Mouse (Mus musculus): ENCODE data around the gene Fam207a. TPM values are rescaled to one million over a fixed set of nuclear protein-coding genes. Genes with fewer than 3 reads are reported as not detected.

The Fam207a gene
- polyA plus RNA-seq (2014; fragmentation: Nextera tagmentation; extraction: Ambion mirVana), result 39.1 and 41.0 TPM in 2 replicates

DNA sequence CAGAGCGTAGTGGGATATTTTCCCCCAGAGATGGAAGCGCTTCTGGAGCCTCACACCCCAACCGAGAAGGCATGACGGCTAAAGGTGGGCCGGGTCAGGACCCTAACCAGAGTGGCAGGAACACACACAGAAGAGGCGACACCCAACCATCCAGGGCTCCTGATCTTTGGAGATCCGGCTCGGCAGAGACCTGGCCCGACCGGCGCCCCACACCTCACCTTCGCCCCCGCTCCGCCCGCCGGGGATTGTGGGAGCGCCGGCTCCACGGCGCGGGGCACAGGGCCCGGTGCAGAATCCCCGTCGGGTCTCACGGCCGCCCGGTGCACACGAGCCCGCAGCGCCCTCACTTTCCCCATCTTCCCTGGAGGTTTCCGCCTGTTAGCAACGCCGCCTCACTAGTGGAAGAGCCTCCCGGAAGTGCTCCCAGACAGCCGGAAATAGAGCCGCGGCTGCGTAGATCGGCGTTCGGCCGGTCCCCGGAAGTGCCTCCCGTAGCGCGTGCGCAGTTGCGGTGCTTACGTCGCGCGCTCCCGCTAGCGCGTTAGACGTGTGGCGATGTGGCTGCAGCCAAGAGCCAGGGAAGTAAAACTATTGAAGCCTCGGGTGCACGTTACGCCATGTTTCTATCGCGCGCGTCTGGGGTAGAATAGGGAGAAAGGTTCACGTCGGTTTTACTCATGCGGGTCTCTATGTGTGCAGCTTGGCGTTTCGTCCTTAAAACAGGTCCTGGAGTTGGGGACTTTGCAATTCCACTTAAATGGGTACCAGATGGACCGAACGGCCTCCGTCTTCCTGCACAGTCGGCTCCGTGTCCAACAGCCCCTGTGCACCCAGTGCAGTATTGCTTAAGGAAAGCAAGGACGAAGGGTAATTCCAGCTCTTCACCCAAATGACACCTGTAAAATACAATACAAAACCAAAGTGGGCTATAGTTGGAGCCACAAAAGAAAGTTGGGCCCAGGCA, at the start of gene Fam207a:
Gene Fam207a (minus strand): TSS at position 401 of the 964 bp plus-strand sequence.
- Histone ChIP-seq H3K4me2 (ENCODE audit: low read length) (peak within 1 kb of the TSS; percentile 96), H3K36me3 (ENCODE audit: control insufficient read depth, insufficient read depth, low read length) (peaks cover 31% of the 10 kb centered on the region), H3K4me3 (ENCODE audit: low read depth, low read length) (peak within 1 kb of the TSS; percentile 83), H3K9me3 (ENCODE audit: control insufficient read depth, low read length) (no peaks in the 10 kb centered on the region), H3K27me3 (replicated peaks; ENCODE audit: control insufficient read depth, insufficient read depth, low read length) (no peaks in the 10 kb centered on the region), H3K4me1 (replicated peaks; ENCODE audit: control insufficient read depth, insufficient read depth, low read length) (peaks cover 18% of the 10 kb centered on the region), H3K27ac (ENCODE audit: low read depth) (peak within 1 kb of the TSS; percentile 80), H3K9ac (ENCODE audit: low read length) (peak within 1 kb of the TSS; percentile 82)
- ATAC-seq (replicated peaks; ENCODE audit: low FRiP score, low TSS enrichment, low read depth) (peak; percentile 93), DNase-seq (ENCODE audit: low spot score) (peak; percentile 90)
- WGBS, result 1% methylated on average over 75 of the region's 75 CpGs

DNA sequence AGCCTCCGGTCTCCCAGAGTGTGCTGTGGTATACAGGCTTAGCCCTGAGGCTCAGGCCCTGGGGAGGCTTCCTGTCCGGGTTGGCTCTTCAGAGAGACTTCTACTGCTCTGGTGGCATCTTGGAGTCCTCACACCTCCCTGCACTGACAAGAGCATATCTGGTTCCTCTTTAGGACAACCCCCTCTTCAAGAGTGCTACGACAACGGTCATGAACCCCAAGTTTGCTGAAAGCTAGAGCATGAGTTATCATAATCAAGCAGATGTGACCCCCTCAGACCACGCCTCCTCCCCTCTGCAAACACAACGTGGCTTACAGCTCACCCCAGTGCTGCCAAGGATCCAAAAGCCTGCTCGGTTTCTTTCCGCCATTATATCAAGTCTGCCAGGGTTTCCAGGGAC, 49.4 kb upstream of the Fam207a start:
- Histone ChIP-seq H3K4me3 (ENCODE audit: low read depth, low read length) (no peak overlapping the region), H3K9ac (ENCODE audit: low read length) (no peak overlapping the region), H3K27ac (ENCODE audit: low read depth) (no peak overlapping the region), H3K27me3 (replicated peaks; ENCODE audit: control insufficient read depth, insufficient read depth, low read length) (no peaks in the 10 kb centered on the region), H3K9me3 (ENCODE audit: control insufficient read depth, low read length) (no peaks in the 10 kb centered on the region), H3K4me1 (replicated peaks; ENCODE audit: control insufficient read depth, insufficient read depth, low read length) (0 out of 2 replicates have a peak, but pooled peaks cover 6% of the 10 kb centered on the region), H3K4me2 (ENCODE audit: low read length) (no peak overlapping the region), H3K36me3 (ENCODE audit: control insufficient read depth, insufficient read depth, low read length) (no peaks in the 10 kb centered on the region)
- no peak for ATAC-seq (replicated peaks; ENCODE audit: low FRiP score, low TSS enrichment, low read depth)
- 79% methylated on average over 8 of the region's 8 CpGs for WGBS
- no peak for DNase-seq (ENCODE audit: low spot score)

DNA sequence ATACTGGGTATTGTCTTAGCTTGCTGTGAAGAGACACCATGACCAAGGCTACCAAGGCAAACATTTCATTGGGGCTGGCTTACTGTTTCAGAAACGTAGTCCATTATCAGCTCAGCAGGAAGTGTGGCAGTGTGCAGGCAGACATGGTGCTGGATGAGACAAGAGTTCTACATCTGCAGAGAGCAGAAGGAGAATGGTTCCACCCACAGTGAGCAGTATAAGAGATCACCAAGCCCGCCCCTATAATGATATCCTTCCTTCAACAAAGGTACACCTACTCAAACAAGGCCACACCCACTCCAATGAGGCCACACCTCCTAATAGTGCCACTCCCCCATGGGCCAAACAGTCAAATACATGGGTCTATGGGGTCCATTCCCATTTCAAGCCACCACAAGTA, 45.9 kb upstream of the Fam207a start:
- H3K36me3 ChIP-seq (ENCODE audit: control insufficient read depth, insufficient read depth, low read length), result no peaks in the 10 kb centered on the region
- ATAC-seq (replicated peaks; ENCODE audit: low FRiP score, low TSS enrichment, low read depth) (no peak), DNase-seq (ENCODE audit: low spot score) (no peak)
- H3K4me1 ChIP-seq (replicated peaks; ENCODE audit: control insufficient read depth, insufficient read depth, low read length), result no peaks in the 10 kb centered on the region
- no peak overlapping the region for H3K9ac ChIP-seq (ENCODE audit: low read length)
- no peak overlapping the region for H3K4me2 ChIP-seq (ENCODE audit: low read length)
- H3K27me3 ChIP-seq (replicated peaks; ENCODE audit: control insufficient read depth, insufficient read depth, low read length), result no peaks in the 10 kb centered on the region
- no peaks in the 10 kb centered on the region for H3K9me3 ChIP-seq (ENCODE audit: control insufficient read depth, low read length)
- 68% methylated on average over 2 of the region's 2 CpGs for WGBS
- H3K27ac ChIP-seq (ENCODE audit: low read depth), result no peak overlapping the region
- no peak overlapping the region for H3K4me3 ChIP-seq (ENCODE audit: low read depth, low read length)

DNA sequence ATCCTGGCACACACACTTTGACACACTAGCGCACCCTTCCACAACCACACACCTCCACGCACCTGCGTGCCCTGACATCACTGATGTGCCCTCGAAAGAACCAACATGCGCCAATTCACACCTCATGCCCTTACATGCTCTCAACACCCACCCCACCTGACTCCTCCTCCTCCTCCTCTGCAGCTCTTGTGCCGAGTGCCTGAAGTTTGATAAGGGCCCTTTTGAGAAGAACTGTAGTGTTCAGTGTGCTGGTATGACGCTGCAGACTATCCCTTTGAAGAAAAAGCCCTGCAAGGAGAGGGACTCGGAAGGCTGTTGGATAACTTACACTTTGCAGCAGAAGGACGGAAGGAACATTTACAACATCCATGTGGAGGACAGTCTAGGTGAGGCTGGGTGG, 45.2 kb upstream of the Fam207a start:
- H3K4me2 ChIP-seq (ENCODE audit: low read length), result no peak overlapping the region
- H3K27ac ChIP-seq (ENCODE audit: low read depth), result no peak overlapping the region
- H3K4me1 ChIP-seq (replicated peaks; ENCODE audit: control insufficient read depth, insufficient read depth, low read length), result no peaks in the 10 kb centered on the region
- no peaks in the 10 kb centered on the region for H3K9me3 ChIP-seq (ENCODE audit: control insufficient read depth, low read length)
- DNase-seq (ENCODE audit: low spot score), result no peak
- H3K27me3 ChIP-seq (replicated peaks; ENCODE audit: control insufficient read depth, insufficient read depth, low read length), result no peaks in the 10 kb centered on the region
- ATAC-seq (replicated peaks; ENCODE audit: low FRiP score, low TSS enrichment, low read depth), result no peak
- no peaks in the 10 kb centered on the region for H3K36me3 ChIP-seq (ENCODE audit: control insufficient read depth, insufficient read depth, low read length)
- no peak overlapping the region for H3K4me3 ChIP-seq (ENCODE audit: low read depth, low read length)
- 91% methylated on average over 9 of the region's 9 CpGs for WGBS
- no peak overlapping the region for H3K9ac ChIP-seq (ENCODE audit: low read length)

DNA sequence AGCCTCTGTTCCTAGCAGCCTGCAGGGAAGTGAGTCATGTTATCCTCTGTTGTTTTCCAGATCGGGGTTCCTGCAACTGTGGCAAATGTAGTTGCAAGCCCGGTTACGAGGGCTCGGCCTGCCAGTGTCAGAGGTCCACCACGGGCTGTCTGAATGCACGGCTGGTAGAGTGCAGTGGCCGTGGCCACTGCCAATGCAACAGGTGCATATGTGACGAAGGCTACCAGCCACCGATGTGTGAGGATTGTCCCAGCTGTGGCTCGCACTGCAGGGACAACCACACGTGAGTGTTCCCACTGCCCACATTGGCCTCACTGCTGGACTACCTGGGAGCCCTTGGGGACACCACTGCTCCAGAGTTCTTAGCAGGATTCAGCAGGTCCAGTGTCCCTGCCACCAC, 44.5 kb upstream of the Fam207a start:
- Histone ChIP-seq H3K36me3 (ENCODE audit: control insufficient read depth, insufficient read depth, low read length) (no peaks in the 10 kb centered on the region), H3K9ac (ENCODE audit: low read length) (no peak overlapping the region), H3K4me3 (ENCODE audit: low read depth, low read length) (no peak overlapping the region), H3K9me3 (ENCODE audit: control insufficient read depth, low read length) (no peaks in the 10 kb centered on the region), H3K27ac (ENCODE audit: low read depth) (no peak overlapping the region), H3K4me2 (ENCODE audit: low read length) (no peak overlapping the region), H3K27me3 (replicated peaks; ENCODE audit: control insufficient read depth, insufficient read depth, low read length) (no peaks in the 10 kb centered on the region), H3K4me1 (replicated peaks; ENCODE audit: control insufficient read depth, insufficient read depth, low read length) (no peaks in the 10 kb centered on the region)
- DNase-seq (ENCODE audit: low spot score) (no peak), ATAC-seq (replicated peaks; ENCODE audit: low FRiP score, low TSS enrichment, low read depth) (no peak)
- 84% methylated on average over 11 of the region's 11 CpGs for WGBS

DNA sequence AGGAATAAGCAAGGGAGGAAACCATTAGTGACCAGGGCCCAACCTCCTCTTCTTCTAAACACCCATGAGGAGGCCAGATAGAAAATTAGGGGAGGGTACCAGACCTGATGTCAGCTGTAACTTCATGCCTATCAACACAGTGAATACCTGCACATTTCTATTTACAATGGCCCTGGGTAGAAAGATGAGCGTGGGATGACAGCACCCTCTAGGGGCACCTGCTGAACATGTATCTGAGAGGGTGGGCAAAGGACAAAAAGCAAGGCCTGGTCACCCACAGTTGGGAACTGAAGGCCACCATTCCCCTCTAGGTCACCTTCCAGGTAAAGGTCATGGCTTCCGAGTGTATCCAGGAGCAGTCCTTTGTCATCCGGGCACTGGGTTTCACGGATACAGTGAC, 42.1 kb upstream of the Fam207a start:
- DNase-seq (ENCODE audit: low spot score), result no peak
- no peaks in the 10 kb centered on the region for H3K36me3 ChIP-seq (ENCODE audit: control insufficient read depth, insufficient read depth, low read length)
- H3K27me3 ChIP-seq (replicated peaks; ENCODE audit: control insufficient read depth, insufficient read depth, low read length), result no peaks in the 10 kb centered on the region
- no peak overlapping the region for H3K27ac ChIP-seq (ENCODE audit: low read depth)
- no peak overlapping the region for H3K4me2 ChIP-seq (ENCODE audit: low read length)
- no peak overlapping the region for H3K9ac ChIP-seq (ENCODE audit: low read length)
- no peak overlapping the region for H3K4me3 ChIP-seq (ENCODE audit: low read depth, low read length)
- H3K4me1 ChIP-seq (replicated peaks; ENCODE audit: control insufficient read depth, insufficient read depth, low read length), result no peaks in the 10 kb centered on the region
- no peaks in the 10 kb centered on the region for H3K9me3 ChIP-seq (ENCODE audit: control insufficient read depth, low read length)
- 84% methylated on average over 4 of the region's 4 CpGs for WGBS
- ATAC-seq (replicated peaks; ENCODE audit: low FRiP score, low TSS enrichment, low read depth), result no peak

DNA sequence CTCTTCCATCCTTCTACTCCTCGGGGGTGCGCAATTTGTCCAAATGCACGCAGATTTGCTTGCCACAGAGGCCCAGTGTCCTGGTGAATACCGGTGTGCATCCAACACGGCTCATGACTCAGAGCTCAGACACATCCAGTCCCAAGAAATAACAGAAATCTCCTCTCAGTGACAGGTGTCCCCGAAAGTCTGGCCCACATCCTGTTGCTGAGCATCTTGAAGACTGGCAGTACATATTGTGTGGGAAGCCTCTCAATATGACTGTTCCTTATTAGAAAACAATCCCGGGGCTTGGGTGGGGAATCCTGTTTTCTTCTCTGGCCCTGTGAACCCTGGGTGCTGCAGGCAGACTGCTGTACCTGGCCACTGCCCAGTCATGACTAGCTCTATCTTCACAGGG, 41.0 kb upstream of the Fam207a start:
- DNase-seq (ENCODE audit: low spot score) (no peak), ATAC-seq (replicated peaks; ENCODE audit: low FRiP score, low TSS enrichment, low read depth) (no peak)
- Histone ChIP-seq H3K27me3 (replicated peaks; ENCODE audit: control insufficient read depth, insufficient read depth, low read length) (no peaks in the 10 kb centered on the region), H3K36me3 (ENCODE audit: control insufficient read depth, insufficient read depth, low read length) (no peaks in the 10 kb centered on the region), H3K27ac (ENCODE audit: low read depth) (no peak overlapping the region), H3K4me2 (ENCODE audit: low read length) (no peak overlapping the region), H3K4me3 (ENCODE audit: low read depth, low read length) (no peak overlapping the region), H3K9me3 (ENCODE audit: control insufficient read depth, low read length) (no peaks in the 10 kb centered on the region), H3K4me1 (replicated peaks; ENCODE audit: control insufficient read depth, insufficient read depth, low read length) (no peaks in the 10 kb centered on the region), H3K9ac (ENCODE audit: low read length) (no peak overlapping the region)
- WGBS, result 87% methylated on average over 7 of the region's 7 CpGs

DNA sequence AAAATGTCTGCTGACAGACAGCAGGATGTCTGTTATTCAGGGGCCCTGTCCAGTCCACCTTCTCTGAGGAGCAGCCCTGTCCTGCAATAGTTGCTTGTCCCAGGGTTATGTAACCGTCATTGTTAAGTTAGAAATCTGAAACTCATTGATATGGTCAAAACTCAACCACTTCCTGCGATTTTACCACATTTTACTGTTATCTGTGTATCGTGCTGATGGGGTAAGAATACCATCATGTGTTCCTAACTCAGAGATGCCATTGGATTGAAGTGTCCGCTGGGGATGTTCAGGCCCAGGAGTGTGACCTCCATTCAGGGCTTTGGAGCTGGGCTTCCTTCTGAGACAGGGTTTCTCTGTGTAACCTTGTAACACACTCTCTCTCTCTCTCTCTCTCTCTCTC, 39.3 kb upstream of the Fam207a start:
- WGBS, result 87% methylated on average over 4 of the region's 4 CpGs
- DNase-seq (ENCODE audit: low spot score) (no peak), ATAC-seq (replicated peaks; ENCODE audit: low FRiP score, low TSS enrichment, low read depth) (no peak)
- no peaks in the 10 kb centered on the region for H3K4me1 ChIP-seq (replicated peaks; ENCODE audit: control insufficient read depth, insufficient read depth, low read length)
- no peak overlapping the region for H3K9ac ChIP-seq (ENCODE audit: low read length)
- H3K27ac ChIP-seq (ENCODE audit: low read depth), result no peak overlapping the region
- no peaks in the 10 kb centered on the region for H3K36me3 ChIP-seq (ENCODE audit: control insufficient read depth, insufficient read depth, low read length)
- no peak overlapping the region for H3K4me2 ChIP-seq (ENCODE audit: low read length)
- no peaks in the 10 kb centered on the region for H3K27me3 ChIP-seq (replicated peaks; ENCODE audit: control insufficient read depth, insufficient read depth, low read length)
- no peak overlapping the region for H3K4me3 ChIP-seq (ENCODE audit: low read depth, low read length)
- no peaks in the 10 kb centered on the region for H3K9me3 ChIP-seq (ENCODE audit: control insufficient read depth, low read length)

DNA sequence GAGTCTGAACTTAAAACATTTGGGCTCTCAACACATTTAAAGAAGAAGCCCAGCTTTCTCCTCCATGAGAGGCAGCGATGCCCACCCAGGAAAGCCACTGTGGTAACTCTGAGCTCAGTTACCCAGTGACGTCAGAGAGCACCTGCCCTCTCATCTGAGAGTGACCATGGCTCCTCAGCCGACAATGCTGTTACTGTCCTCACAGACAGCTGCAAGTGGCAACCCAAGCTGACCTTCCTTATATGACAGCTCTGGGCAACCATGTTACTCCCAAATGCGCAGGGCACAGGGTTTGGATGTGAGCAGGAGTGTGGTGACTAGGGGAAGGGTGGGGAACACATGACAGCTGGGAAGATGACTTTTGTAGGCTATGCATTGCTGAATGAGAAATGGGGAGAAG, 37.7 kb upstream of the Fam207a start:
- DNase-seq (ENCODE audit: low spot score), result no peak
- ATAC-seq (replicated peaks; ENCODE audit: low FRiP score, low TSS enrichment, low read depth), result no peak
- WGBS, result 79% methylated on average over 4 of the region's 4 CpGs
- Histone ChIP-seq H3K27ac (ENCODE audit: low read depth) (no peak overlapping the region), H3K36me3 (ENCODE audit: control insufficient read depth, insufficient read depth, low read length) (no peaks in the 10 kb centered on the region), H3K9ac (ENCODE audit: low read length) (no peak overlapping the region), H3K4me2 (ENCODE audit: low read length) (no peak overlapping the region), H3K9me3 (ENCODE audit: control insufficient read depth, low read length) (no peaks in the 10 kb centered on the region), H3K27me3 (replicated peaks; ENCODE audit: control insufficient read depth, insufficient read depth, low read length) (no peaks in the 10 kb centered on the region), H3K4me3 (ENCODE audit: low read depth, low read length) (no peak overlapping the region), H3K4me1 (replicated peaks; ENCODE audit: control insufficient read depth, insufficient read depth, low read length) (no peaks in the 10 kb centered on the region)

Measured in intestine, embryonic 14.5 days (tissue).